Mouse (Mus musculus) Patski (cell line): ENCODE results near the gene Eepd1. TPM values are rescaled to one million over a fixed set of nuclear protein-coding genes. Genes with fewer than 3 reads are reported as not detected.
A peak's percentile ranks its signal among the peaks of the same experiment; 100 is the strongest.

Experiments used
- ATAC-seq: fragments of 100-300 bp; one replicate; pipeline ENCODE4 v1.8.0; 2021
- CTCF ChIA-PET: fragments of 350-600 bp; sonication (Branson Sonifier 250); formaldehyde crosslinking; loops from one replicate; lab custom pipeline; 2022; ENCODE audit warnings: inconsistent platforms; lab: Charles Lee
- POLR2A ChIA-PET: fragments of 350-600 bp; sonication (Branson Sonifier 250); formaldehyde crosslinking; loops from one replicate; lab custom pipeline; 2022; ENCODE audit warnings: antibody characterized with exemption, inconsistent platforms; lab: Charles Lee
- DNase-seq: peaks from one replicate; pipeline ENCODE4 v3.0.0-alpha.2; 2011; ENCODE audit warnings: low read depth, low spot score
- H3K27me3 ChIP-seq: fragments of 371-371 bp; one replicate; pipeline ENCODE4 v1.5.1; 2021
- CTCF ChIP-seq: fragments of 100-300 bp; IDR thresholded peaks from one replicate; pipeline ENCODE4 v1.5.1; 2021
- in situ Hi-C: fragments of 300-500 bp; cut with MboI; formaldehyde crosslinking; loops from 3 replicates; pipeline ENCODE4 v1.11.1; 2018; ENCODE audit warnings: low pct_unique_long_range_greater_than_20kb, mixed read lengths
- polyA plus RNA-seq: library from polyadenylated mRNA; unstranded; gene quantifications from one replicate; pipeline ENCODE4 v1.2.3, GENCODE M21; 2021

The Eepd1 gene
- polyA plus RNA-seq, 1 experiment from 2014 or later, result 1.8 TPM

- in situ Hi-C loops, result no loop called here
- CTCF ChIA-PET, result no interaction called here
- ATAC-seq (peak; percentile 35), DNase-seq (no peak)
- no peaks in the 10 kb centered on the region for H3K27me3 ChIP-seq
- POLR2A ChIA-PET, result no interaction called here
- no peak for TF ChIP-seq CTCF
Measured at GRCm38 (mm10) chr9:25527359-25528038, 46.2 kb downstream of the Eepd1 start.

- no peak for DNase-seq
- ChIA-PET POLR2A (no interaction called here), CTCF (no interaction called here)
- no peak for TF ChIP-seq CTCF
- no peak for ATAC-seq
- no peaks in the 10 kb centered on the region for H3K27me3 ChIP-seq
- in situ Hi-C loops, result no loop called here
Measured at GRCm38 (mm10) chr9:25531627-25532026, 50.3 kb downstream of the Eepd1 start.

GRCm38 (mm10) chr9:25532105-25532504, 50.8 kb downstream of the Eepd1 start:
- POLR2A ChIA-PET, result no interaction called here
- CTCF ChIA-PET, result no interaction called here
- no peak for TF ChIP-seq CTCF
- DNase-seq (no peak), ATAC-seq (no peak)
- H3K27me3 ChIP-seq, result no peaks in the 10 kb centered on the region
- in situ Hi-C loops, result no loop called here

GRCm38 (mm10) chr9:25535487-25535886, 54.1 kb downstream of the Eepd1 start:
- no peak for ATAC-seq
- ChIA-PET CTCF (no interaction called here), POLR2A (no interaction called here)
- DNase-seq, result no peak
- in situ Hi-C loops, result no loop called here
- TF ChIP-seq CTCF, result no peak
- no peaks in the 10 kb centered on the region for H3K27me3 ChIP-seq

- in situ Hi-C loops, result no loop called here
Measured at GRCm38 (mm10) chr9:25539461-25539860, 58.1 kb downstream of the Eepd1 start.

GRCm38 (mm10) chr9:25541355-25541754, 60.0 kb downstream of the Eepd1 start:
- in situ Hi-C loops, result no loop called here

More at GRCm38 (mm10) chr9:25539461-25539860, 58.1 kb downstream of the Eepd1 start:
- ChIA-PET POLR2A (no interaction called here), CTCF (no interaction called here)
- no peak for ATAC-seq
- no peaks in the 10 kb centered on the region for H3K27me3 ChIP-seq
- DNase-seq, result no peak
- no peak for TF ChIP-seq CTCF

GRCm38 (mm10) chr9:25545212-25545611, 63.9 kb downstream of the Eepd1 start:
- ATAC-seq (no peak), DNase-seq (no peak)
- POLR2A ChIA-PET, result no interaction called here
- no peaks in the 10 kb centered on the region for H3K27me3 ChIP-seq
- CTCF ChIA-PET, result no interaction called here
- no peak for TF ChIP-seq CTCF
- in situ Hi-C loops, result no loop called here

More at GRCm38 (mm10) chr9:25541355-25541754, 60.0 kb downstream of the Eepd1 start:
- TF ChIP-seq CTCF, result no peak
- DNase-seq (no peak), ATAC-seq (no peak)
- POLR2A ChIA-PET, result no interaction called here
- CTCF ChIA-PET, result no interaction called here
- H3K27me3 ChIP-seq, result no peaks in the 10 kb centered on the region

GRCm38 (mm10) chr9:25549130-25550060, 68.0 kb downstream of the Eepd1 start:
- DNase-seq (no peak), ATAC-seq (no peak)
- no peak for TF ChIP-seq CTCF
- ChIA-PET CTCF (no interaction called here), POLR2A (interaction anchor here (0.6 kb wide), 1 partner anchor 1368 kb away, joined by 3 read pairs; no protein-coding TSS in a partner anchor)
- in situ Hi-C loops, result no loop called here
- H3K27me3 ChIP-seq, result no peaks in the 10 kb centered on the region

- POLR2A ChIA-PET, result no interaction called here
- TF ChIP-seq CTCF, result no peak
- ATAC-seq, result no peak
- DNase-seq, result no peak
- H3K27me3 ChIP-seq, result no peaks in the 10 kb centered on the region
- CTCF ChIA-PET, result interaction anchor here (1.2 kb wide), 1 partner anchor 41 kb away, joined by 3 read pairs; no protein-coding TSS in a partner anchor
- in situ Hi-C loops, result no loop called here
Measured at GRCm38 (mm10) chr9:25550196-25550595, 68.8 kb downstream of the Eepd1 start.

- no peak for TF ChIP-seq CTCF
- ATAC-seq (no peak), DNase-seq (no peak)
- CTCF ChIA-PET, result no interaction called here
- in situ Hi-C loops, result no loop called here
- POLR2A ChIA-PET, result no interaction called here
- H3K27me3 ChIP-seq, result no peaks in the 10 kb centered on the region
Measured at GRCm38 (mm10) chr9:25552532-25552931, 71.2 kb downstream of the Eepd1 start.

- ChIA-PET POLR2A (no interaction called here), CTCF (no interaction called here)
Measured at GRCm38 (mm10) chr9:25554246-25554803, 73.0 kb downstream of the Eepd1 start.

More at GRCm38 (mm10) chr9:25554246-25554803, 73.0 kb downstream of the Eepd1 start:
- DNase-seq (no peak), ATAC-seq (no peak)
- no peak for TF ChIP-seq CTCF
- in situ Hi-C loops, result no loop called here
- no peaks in the 10 kb centered on the region for H3K27me3 ChIP-seq
